Mouse (Mus musculus): ENCODE data around the gene Cdc14b. TPM values are rescaled to one million over a fixed set of nuclear protein-coding genes. Genes with fewer than 3 reads are reported as not detected.

The Cdc14b gene
- polyA plus RNA-seq, 1 experiment from 2014 or later: 22.5 TPM

- H3K9ac ChIP-seq (ENCODE audit: low read depth, low read length): no peak overlapping the region
- no peak overlapping the region for H3K27ac ChIP-seq (ENCODE audit: low read length)
- ATAC-seq: no peak
- H3K4me3 ChIP-seq (ENCODE audit: low read length): no peak overlapping the region
- H3K36me3 ChIP-seq (ENCODE audit: control insufficient read depth, insufficient read depth, low read length): no peaks in the 10 kb centered on the region
- 76% methylated on average over 4 of the region's 4 CpGs for WGBS
- H3K4me2 ChIP-seq (ENCODE audit: low read depth, low read length): no peak overlapping the region
- H3K9me3 ChIP-seq (ENCODE audit: control insufficient read depth, low read length): 0 out of 2 replicates have a peak, but pooled peaks cover 4% of the 10 kb centered on the region
- no peaks in the 10 kb centered on the region for H3K4me1 ChIP-seq (ENCODE audit: control insufficient read depth, insufficient read depth, low read length)
- H3K27me3 ChIP-seq (replicated peaks; ENCODE audit: control insufficient read depth, insufficient read depth, low read length): no peaks in the 10 kb centered on the region
Measured at GRCm38 (mm10) chr13:64286321-64286720, 11.2 kb upstream of the Cdc14b start.

GRCm38 (mm10) chr13:64284676-64285075 is 9.6 kb upstream of the Cdc14b start:
- Histone ChIP-seq H3K27ac (ENCODE audit: low read length) (no peak overlapping the region), H3K36me3 (ENCODE audit: control insufficient read depth, insufficient read depth, low read length) (no peaks in the 10 kb centered on the region), H3K27me3 (replicated peaks; ENCODE audit: control insufficient read depth, insufficient read depth, low read length) (no peaks in the 10 kb centered on the region), H3K4me3 (ENCODE audit: low read length) (no peak overlapping the region), H3K9me3 (ENCODE audit: control insufficient read depth, low read length) (0 out of 2 replicates have a peak, but pooled peaks cover 4% of the 10 kb centered on the region), H3K4me1 (ENCODE audit: control insufficient read depth, insufficient read depth, low read length) (no peaks in the 10 kb centered on the region), H3K4me2 (ENCODE audit: low read depth, low read length) (no peak overlapping the region), H3K9ac (ENCODE audit: low read depth, low read length) (no peak overlapping the region)
- 96% methylated on average over 2 of the region's 2 CpGs for WGBS
- no peak for ATAC-seq

- Histone ChIP-seq H3K27me3 (replicated peaks; ENCODE audit: control insufficient read depth, insufficient read depth, low read length) (no peaks in the 10 kb centered on the region), H3K9ac (ENCODE audit: low read depth, low read length) (no peak overlapping the region), H3K27ac (ENCODE audit: low read length) (no peak overlapping the region), H3K4me3 (ENCODE audit: low read length) (no peak overlapping the region), H3K4me2 (ENCODE audit: low read depth, low read length) (no peak overlapping the region), H3K36me3 (ENCODE audit: control insufficient read depth, insufficient read depth, low read length) (no peaks in the 10 kb centered on the region), H3K4me1 (ENCODE audit: control insufficient read depth, insufficient read depth, low read length) (no peaks in the 10 kb centered on the region), H3K9me3 (ENCODE audit: control insufficient read depth, low read length) (0 out of 2 replicates have a peak, but pooled peaks cover 4% of the 10 kb centered on the region)
- WGBS: 82% methylated on average over 5 of the region's 5 CpGs
- ATAC-seq: 0 out of 2 replicates have a peak, but pooled peaks have one; percentile 26
Measured at GRCm38 (mm10) chr13:64280940-64281339, 5.8 kb upstream of the Cdc14b start.

- no peaks in the 10 kb centered on the region for H3K9me3 ChIP-seq (ENCODE audit: control insufficient read depth, low read length)
- H3K4me2 ChIP-seq (ENCODE audit: low read depth, low read length): peak overlapping the region; percentile 100
- H3K36me3 ChIP-seq (ENCODE audit: control insufficient read depth, insufficient read depth, low read length): no peaks in the 10 kb centered on the region
- no peak overlapping the region for H3K27ac ChIP-seq (ENCODE audit: low read length)
- 17% methylated on average over 9 of the region's 9 CpGs for WGBS
- H3K9ac ChIP-seq (ENCODE audit: low read depth, low read length): peak overlapping the region; percentile 79
- peak overlapping the region; percentile 87 for H3K4me3 ChIP-seq (ENCODE audit: low read length)
- ATAC-seq: peak; percentile 9; the same call in 1 of the 2 replicates
- 0 out of 2 replicates have a peak, but pooled peaks cover 4% of the 10 kb centered on the region for H3K4me1 ChIP-seq (ENCODE audit: control insufficient read depth, insufficient read depth, low read length)
- no peaks in the 10 kb centered on the region for H3K27me3 ChIP-seq (replicated peaks; ENCODE audit: control insufficient read depth, insufficient read depth, low read length)
Measured at GRCm38 (mm10) chr13:64275754-64276127, 651 bp upstream of the Cdc14b start.

- Histone ChIP-seq H3K4me1 (ENCODE audit: control insufficient read depth, insufficient read depth, low read length) (0 out of 2 replicates have a peak, but pooled peaks cover 4% of the 10 kb centered on the region), H3K27ac (ENCODE audit: low read length) (no peak overlapping the region), H3K4me3 (ENCODE audit: low read length) (peak overlapping the region; percentile 87), H3K27me3 (replicated peaks; ENCODE audit: control insufficient read depth, insufficient read depth, low read length) (no peaks in the 10 kb centered on the region), H3K9ac (ENCODE audit: low read depth, low read length) (peak overlapping the region; percentile 79), H3K36me3 (ENCODE audit: control insufficient read depth, insufficient read depth, low read length) (no peaks in the 10 kb centered on the region), H3K9me3 (ENCODE audit: control insufficient read depth, low read length) (no peaks in the 10 kb centered on the region), H3K4me2 (ENCODE audit: low read depth, low read length) (peak overlapping the region; percentile 100)
- ATAC-seq: peak; percentile 74
- WGBS: under 1% methylated on average over 85 of the region's 95 CpGs
Measured at GRCm38 (mm10) chr13:64273891-64274844, 922 bp downstream of the Cdc14b start.

- 44% methylated on average over 8 of the region's 8 CpGs for WGBS
- Histone ChIP-seq H3K4me3 (ENCODE audit: low read length) (no peak overlapping the region; the same call in 1 of the 2 replicates), H3K27ac (ENCODE audit: low read length) (no peak overlapping the region), H3K9me3 (ENCODE audit: control insufficient read depth, low read length) (no peaks in the 10 kb centered on the region), H3K36me3 (ENCODE audit: control insufficient read depth, insufficient read depth, low read length) (no peaks in the 10 kb centered on the region), H3K9ac (ENCODE audit: low read depth, low read length) (no peak overlapping the region), H3K27me3 (replicated peaks; ENCODE audit: control insufficient read depth, insufficient read depth, low read length) (no peaks in the 10 kb centered on the region), H3K4me2 (ENCODE audit: low read depth, low read length) (peak overlapping the region; percentile 100; the same call in 1 of the 2 replicates), H3K4me1 (ENCODE audit: control insufficient read depth, insufficient read depth, low read length) (0 out of 2 replicates have a peak, but pooled peaks cover 4% of the 10 kb centered on the region)
- ATAC-seq: no peak
Measured at GRCm38 (mm10) chr13:64273352-64273751, 1.7 kb downstream of the Cdc14b start.

GRCm38 (mm10) chr13:64268384-64268783 is 6.7 kb downstream of the Cdc14b start:
- Histone ChIP-seq H3K9ac (ENCODE audit: low read depth, low read length) (no peak overlapping the region), H3K4me2 (ENCODE audit: low read depth, low read length) (no peak overlapping the region), H3K27me3 (replicated peaks; ENCODE audit: control insufficient read depth, insufficient read depth, low read length) (no peaks in the 10 kb centered on the region), H3K9me3 (ENCODE audit: control insufficient read depth, low read length) (no peaks in the 10 kb centered on the region), H3K4me3 (ENCODE audit: low read length) (no peak overlapping the region), H3K27ac (ENCODE audit: low read length) (no peak overlapping the region), H3K36me3 (ENCODE audit: control insufficient read depth, insufficient read depth, low read length) (no peaks in the 10 kb centered on the region), H3K4me1 (ENCODE audit: control insufficient read depth, insufficient read depth, low read length) (peaks cover 4% of the 10 kb centered on the region; the same call in 1 of the 2 replicates)
- ATAC-seq: no peak
- WGBS: 40% methylated on average over 4 of the region's 4 CpGs

- Histone ChIP-seq H3K36me3 (ENCODE audit: control insufficient read depth, insufficient read depth, low read length) (no peaks in the 10 kb centered on the region), H3K4me1 (ENCODE audit: control insufficient read depth, insufficient read depth, low read length) (peaks cover 4% of the 10 kb centered on the region; the same call in 1 of the 2 replicates), H3K27ac (ENCODE audit: low read length) (no peak overlapping the region), H3K27me3 (replicated peaks; ENCODE audit: control insufficient read depth, insufficient read depth, low read length) (no peaks in the 10 kb centered on the region), H3K4me3 (ENCODE audit: low read length) (no peak overlapping the region), H3K9ac (ENCODE audit: low read depth, low read length) (no peak overlapping the region), H3K4me2 (ENCODE audit: low read depth, low read length) (no peak overlapping the region), H3K9me3 (ENCODE audit: control insufficient read depth, low read length) (no peaks in the 10 kb centered on the region)
- ATAC-seq: peak; percentile 40; the same call in 1 of the 2 replicates
- WGBS: 34% methylated on average over 9 of the region's 9 CpGs
Measured at GRCm38 (mm10) chr13:64267151-64267550, 7.9 kb downstream of the Cdc14b start.

- WGBS: 87% methylated on average over 6 of the region's 6 CpGs
- no peaks in the 10 kb centered on the region for H3K9me3 ChIP-seq (ENCODE audit: control insufficient read depth, low read length)
- no peak for ATAC-seq
Measured at GRCm38 (mm10) chr13:64264586-64264985, 10.5 kb downstream of the Cdc14b start.

More at GRCm38 (mm10) chr13:64264586-64264985, 10.5 kb downstream of the Cdc14b start:
- H3K27me3 ChIP-seq (replicated peaks; ENCODE audit: control insufficient read depth, insufficient read depth, low read length): no peaks in the 10 kb centered on the region
- H3K4me3 ChIP-seq (ENCODE audit: low read length): no peak overlapping the region
- H3K36me3 ChIP-seq (ENCODE audit: control insufficient read depth, insufficient read depth, low read length): no peaks in the 10 kb centered on the region
- H3K27ac ChIP-seq (ENCODE audit: low read length): no peak overlapping the region
- H3K4me1 ChIP-seq (ENCODE audit: control insufficient read depth, insufficient read depth, low read length): peaks cover 4% of the 10 kb centered on the region; the same call in 1 of the 2 replicates
- no peak overlapping the region for H3K4me2 ChIP-seq (ENCODE audit: low read depth, low read length)
- no peak overlapping the region for H3K9ac ChIP-seq (ENCODE audit: low read depth, low read length)

Measured in intestine, embryonic 16.5 days (tissue).